Mouse (Mus musculus): ENCODE results near the gene Pfn3. TPM values are rescaled to one million over a fixed set of nuclear protein-coding genes. Genes with fewer than 3 reads are reported as not detected.

Gene Pfn3
- total RNA-seq, 2 experiments from 2014 or later: not detected

DNA sequence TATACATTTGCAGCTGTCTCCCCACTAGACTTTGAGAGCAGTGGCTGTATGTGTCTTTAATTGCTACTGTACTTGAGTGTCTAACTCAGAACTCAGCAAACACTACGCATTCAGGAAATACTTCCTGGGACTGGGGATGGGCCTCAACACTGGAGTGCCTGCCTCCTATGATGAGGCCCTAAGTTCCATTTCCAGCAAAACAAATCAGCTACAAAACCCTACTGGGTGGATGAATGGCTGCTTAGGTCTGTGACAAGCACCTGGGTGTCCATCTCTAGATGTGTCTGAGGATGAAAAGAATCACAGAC lies 15.0 kb downstream of the Pfn3 start:
- no peak for ATAC-seq (ENCODE audit: poor library complexity, severe bottlenecking)

DNA sequence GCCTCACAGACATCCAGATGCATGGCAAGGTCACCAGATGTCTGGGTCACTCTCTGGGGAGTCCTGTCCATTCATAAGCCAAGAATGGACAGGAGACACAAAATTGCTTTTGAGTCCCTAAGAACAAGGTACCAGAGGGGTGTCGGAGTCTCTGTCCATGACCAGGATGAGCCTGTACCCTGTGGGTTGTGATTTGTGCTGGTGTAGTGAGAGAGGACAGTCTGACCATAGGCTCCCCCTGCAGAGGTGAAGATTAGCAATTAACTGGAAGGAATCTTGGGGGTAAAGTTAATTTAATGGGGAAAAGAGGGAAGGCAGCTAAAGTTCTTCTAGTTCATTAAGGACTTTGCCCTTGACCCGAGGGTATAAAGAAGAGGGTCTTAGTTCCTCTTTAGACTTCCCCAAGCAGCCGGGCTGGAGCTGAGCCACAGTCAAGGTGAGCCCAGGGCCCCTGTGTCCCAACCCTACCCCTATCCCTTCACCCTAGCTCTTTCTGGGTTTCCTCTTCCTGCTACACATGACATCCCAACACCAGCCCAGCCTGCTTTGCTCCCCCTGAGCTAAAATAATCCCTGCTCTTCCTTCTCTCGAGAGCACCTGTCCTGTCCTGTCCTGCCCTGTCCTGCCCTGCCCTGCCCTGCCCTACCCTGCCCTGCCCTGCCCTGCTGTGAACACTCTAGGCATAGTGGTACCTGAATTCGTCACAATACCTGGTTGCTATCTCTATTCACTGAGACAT lies 15.6 kb downstream of the Pfn3 start:
- no peak for ATAC-seq (ENCODE audit: poor library complexity, severe bottlenecking)

DNA sequence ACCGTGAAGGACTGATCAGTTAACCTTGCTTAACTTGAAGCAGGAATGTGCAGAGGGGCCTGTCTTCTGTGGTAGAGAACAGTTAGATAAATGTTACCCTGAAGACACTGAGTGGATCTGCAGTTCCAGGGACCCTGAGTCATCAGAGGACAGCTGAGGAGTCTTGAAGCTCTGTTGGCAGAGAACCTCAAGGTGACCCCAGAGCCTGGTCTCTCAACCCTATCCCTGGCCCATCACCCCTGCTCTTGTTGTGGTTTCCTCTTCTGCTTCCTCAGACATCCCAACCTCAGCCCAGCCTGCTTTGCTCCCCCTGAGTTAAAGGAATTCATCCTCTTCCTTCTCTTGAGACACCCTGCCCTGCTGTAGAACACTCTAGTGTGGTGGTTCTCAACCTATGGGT lies 16.9 kb downstream of the Pfn3 start, which contains the start of gene Slc34a1:
Gene Slc34a1, plus strand, starts transcription at position 100 of the 400 bp plus-strand sequence.
- ATAC-seq (ENCODE audit: poor library complexity, severe bottlenecking): no peak

DNA sequence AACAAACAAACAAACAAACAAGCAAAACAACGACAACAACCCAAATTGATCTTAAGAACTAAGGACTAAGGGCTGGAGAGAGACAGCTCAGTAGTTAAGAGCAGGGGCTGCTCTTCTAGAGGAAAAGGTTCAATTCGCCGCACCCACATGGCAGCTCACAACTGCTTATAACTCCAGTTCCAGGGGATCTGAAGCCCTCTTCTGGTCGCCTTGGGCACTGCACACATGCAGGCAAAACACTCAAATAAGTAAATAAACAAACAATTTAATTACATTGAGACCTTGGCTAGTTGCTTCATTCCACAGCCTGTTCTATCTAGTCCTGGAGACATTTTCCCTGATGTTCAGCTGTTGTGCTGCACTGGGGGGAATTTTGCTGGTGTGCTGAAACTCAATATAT lies 22.1 kb downstream of the Pfn3 start:
- 0 out of 2 replicates have a peak, but pooled peaks have one; percentile 35 for ATAC-seq (ENCODE audit: poor library complexity, severe bottlenecking)

DNA sequence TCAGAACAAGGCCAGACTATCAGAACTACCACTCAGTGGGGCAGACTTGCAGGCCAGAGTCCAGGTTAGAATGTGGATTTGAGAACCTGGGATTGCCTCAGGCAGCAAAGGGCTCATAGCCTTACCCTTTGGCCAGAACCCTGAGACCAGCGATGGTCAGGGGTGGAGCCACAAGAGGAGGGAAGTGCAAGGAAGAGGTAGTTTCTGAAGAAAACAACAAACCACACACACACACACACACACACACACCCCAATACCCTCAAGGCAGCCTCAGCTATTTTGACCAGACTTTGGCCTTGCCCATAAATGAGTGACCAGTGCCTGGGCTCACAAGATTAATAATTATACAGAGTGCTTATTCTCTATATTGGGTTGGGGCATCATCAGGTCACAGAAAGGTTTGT lies 23.4 kb downstream of the Pfn3 start:
- peak; percentile 49; the same call in 1 of the 2 replicates for ATAC-seq (ENCODE audit: poor library complexity, severe bottlenecking)

DNA sequence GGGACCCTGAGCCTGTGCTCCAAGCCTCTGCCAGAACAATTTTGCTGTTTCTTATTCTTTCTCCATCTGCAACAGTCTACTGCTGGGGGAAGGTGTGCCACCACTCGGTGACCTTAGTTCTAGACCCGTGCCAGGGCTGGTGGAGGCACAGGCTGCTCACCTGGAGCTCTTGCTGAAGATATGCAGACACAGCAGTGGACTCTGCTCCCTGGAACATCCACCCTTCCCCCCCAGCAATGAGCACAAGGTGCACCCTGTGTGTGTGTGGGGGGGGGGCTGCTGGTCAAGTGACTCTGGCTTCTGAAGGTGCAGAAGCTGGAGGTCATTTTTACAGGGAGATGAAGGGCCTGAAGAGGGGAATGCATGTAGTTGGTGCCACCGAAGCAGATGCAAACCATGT lies 24.4 kb downstream of the Pfn3 start:
- no peak for ATAC-seq (ENCODE audit: poor library complexity, severe bottlenecking)

DNA sequence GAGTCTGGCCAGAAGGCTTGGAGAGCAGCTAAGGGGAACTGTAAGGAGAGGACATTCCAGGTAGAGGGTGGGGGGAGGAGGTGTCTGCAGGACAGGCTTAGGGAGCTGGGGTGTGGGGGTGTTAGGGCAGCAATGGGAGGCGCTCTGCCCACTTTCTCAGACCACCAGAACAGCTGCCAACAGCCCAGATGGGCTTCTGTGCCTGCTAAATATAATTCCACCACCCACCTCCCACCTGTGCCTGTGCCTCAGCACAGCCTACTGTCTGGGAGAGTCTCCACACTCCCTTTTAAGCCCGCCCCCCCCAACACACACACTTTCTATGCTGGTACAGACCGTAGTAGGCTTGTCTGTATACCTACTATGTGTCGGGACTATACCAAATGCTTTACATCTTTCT lies 33.2 kb downstream of the Pfn3 start:
- no peak for ATAC-seq (ENCODE audit: poor library complexity, severe bottlenecking)

DNA sequence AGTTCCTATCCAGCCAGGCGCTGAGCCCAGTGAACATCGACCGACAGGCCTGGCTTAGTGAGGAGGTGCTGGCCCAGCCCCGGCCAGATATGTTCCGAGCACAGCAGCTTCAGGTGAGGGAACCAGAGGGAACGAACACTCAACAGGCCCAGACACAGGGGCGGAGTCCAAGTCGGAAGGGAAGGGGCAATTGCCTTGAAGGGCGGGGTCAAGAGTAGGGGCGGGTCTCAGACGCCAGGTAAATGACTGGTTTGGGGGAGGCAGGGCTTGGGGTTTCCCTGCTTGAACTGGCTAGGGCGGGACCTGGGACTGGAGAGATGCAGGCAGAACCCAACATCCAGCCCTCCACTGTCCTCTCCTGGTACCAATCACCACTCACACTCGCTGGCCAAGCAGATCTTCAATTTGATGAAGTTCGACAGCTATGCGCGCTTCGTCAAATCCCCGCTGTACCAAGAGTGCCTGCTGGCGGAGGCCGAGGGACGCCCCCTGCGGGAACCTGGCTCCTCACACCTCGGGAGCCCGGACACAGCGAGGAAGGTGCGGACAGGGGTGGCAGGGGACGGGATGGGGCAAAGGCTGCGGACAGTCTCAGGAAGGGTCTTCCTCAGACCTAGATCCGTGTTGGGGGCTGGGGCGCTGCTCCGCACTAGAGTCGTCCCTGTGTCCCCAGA lies 36.0 kb downstream of the Pfn3 start:
- no peak for ATAC-seq (ENCODE audit: poor library complexity, severe bottlenecking)

DNA sequence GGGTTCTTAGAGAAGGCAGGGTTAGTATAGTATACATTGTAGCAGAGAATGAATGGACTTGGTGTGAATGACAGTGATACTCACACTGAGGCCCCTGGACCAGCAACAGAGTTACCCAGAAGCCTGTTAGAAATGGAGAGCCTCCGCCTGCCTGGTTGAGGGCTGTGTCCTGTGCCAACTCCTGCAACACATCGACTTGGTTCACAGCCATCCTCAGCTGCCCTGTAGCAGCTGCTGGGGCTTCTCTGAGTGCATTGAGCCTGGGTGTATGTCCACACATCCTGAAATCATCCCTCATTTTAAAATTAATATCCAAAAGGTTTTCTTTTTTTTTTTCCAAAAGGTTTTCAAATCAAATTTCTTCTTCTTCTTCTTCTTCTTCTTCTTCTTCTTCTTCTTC lies 39.2 kb downstream of the Pfn3 start:
- no peak for ATAC-seq (ENCODE audit: poor library complexity, severe bottlenecking)

DNA sequence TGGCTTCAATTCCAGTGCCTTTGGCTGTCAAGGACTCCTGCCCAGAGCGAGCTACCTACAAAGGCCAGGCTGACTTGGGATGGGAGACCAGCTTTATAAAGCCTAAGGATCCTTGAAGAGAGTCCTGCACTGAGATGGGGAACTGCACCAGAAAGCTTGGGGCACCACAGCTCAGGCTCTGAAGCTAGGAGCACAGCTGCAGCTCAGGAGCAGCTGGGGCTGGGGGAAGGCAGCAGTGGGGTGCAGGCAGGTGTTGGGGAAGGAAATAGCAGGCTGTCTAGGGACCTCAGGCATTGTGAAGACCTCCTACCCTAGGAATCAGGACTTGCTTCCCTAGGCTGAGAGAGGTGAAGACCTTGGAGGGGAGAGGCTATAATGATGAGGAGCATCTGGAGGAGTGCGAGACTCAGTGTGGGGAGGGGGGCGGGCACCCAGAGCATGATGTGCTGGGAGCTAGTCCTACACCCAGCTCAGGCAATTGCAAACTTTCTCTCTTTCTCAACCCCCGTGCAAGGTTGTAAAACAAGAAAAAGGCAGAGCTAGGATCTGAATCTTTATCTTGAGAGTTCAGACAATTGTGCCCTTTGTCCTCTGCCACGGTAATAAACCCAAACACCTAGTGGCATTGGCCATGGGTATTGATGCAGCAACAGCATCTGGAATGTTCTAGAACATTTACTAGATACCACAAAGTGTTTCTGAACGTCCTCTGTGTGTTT lies 40.7 kb downstream of the Pfn3 start:
- no peak for ATAC-seq (ENCODE audit: poor library complexity, severe bottlenecking)

DNA sequence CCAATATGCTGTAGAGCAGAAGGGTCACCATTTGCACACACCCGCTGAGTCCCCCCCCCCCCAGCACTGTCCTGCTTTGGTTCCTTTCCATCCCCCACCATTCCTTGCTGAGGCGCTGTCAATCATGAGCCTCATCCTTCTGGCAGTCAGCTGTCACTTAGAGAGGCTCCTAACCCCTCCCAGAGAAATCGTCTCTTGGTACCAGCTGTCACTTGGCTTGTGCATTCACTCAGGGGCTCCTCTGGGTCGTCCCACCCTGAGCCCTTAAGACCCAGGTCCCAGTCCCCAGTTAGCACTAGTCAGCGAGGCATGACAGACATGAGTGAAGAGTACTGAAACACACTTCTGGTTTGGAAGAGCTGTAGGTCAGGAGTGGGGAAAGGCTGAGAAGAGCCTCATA lies 43.3 kb downstream of the Pfn3 start:
- no peak for ATAC-seq (ENCODE audit: poor library complexity, severe bottlenecking)

DNA sequence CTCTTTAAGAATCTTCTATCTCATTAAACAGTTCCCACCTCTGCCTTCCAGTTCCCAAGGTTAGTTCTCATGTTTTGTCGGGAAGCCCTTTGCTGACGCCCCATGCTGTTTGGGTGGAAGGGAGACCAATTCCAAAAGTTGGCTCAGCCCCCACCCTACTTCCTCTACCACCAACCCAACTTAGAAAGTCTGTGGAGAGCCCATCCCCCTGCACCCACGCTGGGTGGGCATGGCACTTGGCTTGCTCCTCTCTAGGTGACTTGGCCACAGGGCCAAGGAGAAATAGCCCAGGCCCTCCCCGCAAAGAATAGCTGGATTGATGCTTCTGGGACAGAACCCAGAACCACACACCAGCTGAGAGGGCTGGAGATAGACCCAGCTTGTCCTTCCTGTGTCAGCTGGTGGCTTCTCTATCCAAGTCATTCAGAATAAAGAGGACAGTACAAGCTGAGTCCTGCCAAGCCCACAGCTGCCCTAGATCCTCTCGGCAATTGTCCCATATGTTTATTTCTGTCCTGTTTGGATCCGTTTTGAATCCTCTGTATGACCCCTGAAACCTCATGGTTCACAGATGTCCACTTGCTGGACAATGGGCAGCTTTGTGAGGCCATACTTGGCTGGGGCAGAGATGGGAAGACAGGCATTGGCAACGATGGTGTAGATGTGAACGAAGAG lies 43.9 kb downstream of the Pfn3 start:
- no peak for ATAC-seq (ENCODE audit: poor library complexity, severe bottlenecking)

DNA sequence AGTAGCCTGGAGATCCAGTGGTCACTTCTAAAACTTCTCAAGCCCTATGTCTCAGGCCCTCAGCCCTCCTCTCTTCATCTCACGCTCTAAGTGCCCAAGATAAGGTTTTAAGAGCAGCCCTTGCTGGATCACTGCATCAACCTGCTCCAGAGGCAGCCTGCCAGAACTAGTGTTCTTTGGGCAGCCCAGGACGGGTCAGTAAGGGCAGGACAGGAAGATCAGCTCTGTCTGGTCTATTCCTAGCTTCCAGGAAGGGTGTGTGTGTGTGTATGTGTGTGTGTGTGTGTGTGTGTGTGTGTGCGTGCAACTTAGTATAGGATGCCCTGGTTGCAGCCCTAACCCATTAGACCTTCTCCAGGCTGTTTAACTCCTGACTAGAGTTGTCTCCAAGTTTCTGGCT lies 44.8 kb downstream of the Pfn3 start:
- ATAC-seq (ENCODE audit: poor library complexity, severe bottlenecking): no peak

DNA sequence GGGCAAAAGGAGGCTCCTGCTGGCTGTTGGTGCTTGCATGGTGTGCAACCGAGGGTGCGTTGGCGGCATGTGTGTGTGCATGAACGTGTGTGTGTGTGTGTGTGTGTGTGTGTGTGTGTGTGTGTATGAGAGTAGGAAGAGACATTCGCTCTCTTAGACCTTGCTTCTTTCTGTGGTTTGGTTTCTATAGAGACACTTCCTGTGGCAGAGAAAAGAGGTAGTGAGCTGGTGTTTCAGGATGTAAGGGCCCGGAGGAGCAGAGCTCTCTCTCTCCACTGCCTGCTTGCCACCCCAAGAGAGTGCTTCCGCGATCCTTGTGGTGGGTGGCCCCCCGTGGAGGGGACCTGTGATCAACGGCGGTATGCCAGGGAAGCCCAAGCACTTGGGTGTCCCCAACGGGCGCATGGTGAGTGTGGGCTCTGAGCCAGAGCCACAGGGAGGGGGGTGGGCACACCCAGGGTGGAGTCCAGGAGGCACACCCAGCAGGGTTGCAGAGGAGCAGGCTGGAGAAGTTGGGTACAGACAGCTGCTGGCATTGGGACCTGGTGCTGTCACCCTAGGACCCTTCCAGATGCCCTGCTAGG lies 45.4 kb downstream of the Pfn3 start, which contains the start of gene Rgs14:
Gene Rgs14, plus strand, starts transcription at position 202 of the 584 bp plus-strand sequence.
- ATAC-seq (ENCODE audit: poor library complexity, severe bottlenecking): peak; percentile 87

DNA sequence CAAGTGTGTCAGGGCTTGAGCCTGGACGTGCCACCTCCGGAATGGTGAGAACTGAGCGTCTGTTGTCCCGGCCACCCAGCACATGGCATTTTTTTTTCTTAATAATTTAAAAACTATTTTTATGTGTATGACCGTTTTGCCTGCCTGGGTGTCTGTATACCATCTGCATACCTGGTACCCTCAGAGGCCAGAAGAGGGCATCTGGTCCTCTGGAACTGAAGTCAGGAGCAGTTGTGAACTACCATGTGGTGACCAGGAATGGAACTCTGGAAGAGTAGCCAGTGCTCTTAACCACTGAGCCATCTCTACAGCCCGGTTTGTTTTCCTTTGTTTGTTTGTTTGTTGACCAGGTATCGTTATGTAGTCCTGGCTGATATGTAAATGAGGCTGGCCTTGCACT lies 46.6 kb downstream of the Pfn3 start:
- ATAC-seq (ENCODE audit: poor library complexity, severe bottlenecking): no peak

Other genes with a start within 250 kb of the Pfn3 start
- gene Nsd1, start 205.4 kb downstream of the Pfn3 start, total RNA-seq (2015): 68.2 TPM in 2 replicates
- 71.6 and 83.6 TPM in 2 replicates for gene Nsd1, start 205.4 kb downstream of the Pfn3 start, total RNA-seq (2017)
- 455 and 498 TPM in 2 replicates for gene Prelid1, start 94.7 kb downstream of the Pfn3 start, total RNA-seq (2015)
- gene Prelid1, start 94.7 kb downstream of the Pfn3 start, total RNA-seq (2017): 146 and 163 TPM in 2 replicates
- gene Rab24, start 93.3 kb downstream of the Pfn3 start, total RNA-seq (2015): 228 and 247 TPM in 2 replicates
- gene Rab24, start 93.3 kb downstream of the Pfn3 start, total RNA-seq (2017): 47.0 and 54.4 TPM in 2 replicates
- gene Mxd3, start 85.4 kb downstream of the Pfn3 start, total RNA-seq (2015): 33.1 and 36.5 TPM in 2 replicates
- gene Mxd3, start 85.4 kb downstream of the Pfn3 start, total RNA-seq (2017): 31.4 and 36.1 TPM in 2 replicates
- 73.6 and 74.9 TPM in 2 replicates for gene Lman2, start 52.4 kb downstream of the Pfn3 start, total RNA-seq (2015)
- 91.4 and 96.4 TPM in 2 replicates for gene Lman2, start 52.4 kb downstream of the Pfn3 start, total RNA-seq (2017)
- gene Rgs14, start 45.5 kb downstream of the Pfn3 start, total RNA-seq (2015): 55.3 and 56.5 TPM in 2 replicates
- 68.1 and 75.0 TPM in 2 replicates for gene Rgs14, start 45.5 kb downstream of the Pfn3 start, total RNA-seq (2017)
- 0.39 and 0.58 TPM in 2 replicates for gene Slc34a1, start 17.0 kb downstream of the Pfn3 start, total RNA-seq (2015)
- gene Slc34a1, start 17.0 kb downstream of the Pfn3 start, total RNA-seq (2017): 0.44 and 2.0 TPM in 2 replicates
- 0.13 and 0.21 TPM in 2 replicates for gene F12, start 11.6 kb upstream of the Pfn3 start, total RNA-seq (2015)
- gene F12, start 11.6 kb upstream of the Pfn3 start, total RNA-seq (2017): not detected in 2 replicates
- 87.3 and 89.9 TPM in 2 replicates for gene Grk6, start 29.8 kb upstream of the Pfn3 start, total RNA-seq (2015)
- 144 and 155 TPM in 2 replicates for gene Grk6, start 29.8 kb upstream of the Pfn3 start, total RNA-seq (2017)
- gene Prr7, start 49.0 kb upstream of the Pfn3 start, total RNA-seq (2015): 1.1 and 1.2 TPM in 2 replicates
- gene Prr7, start 49.0 kb upstream of the Pfn3 start, total RNA-seq (2017): 1.4 and 1.8 TPM in 2 replicates
- 0.18 TPM in 1 of 2 replicates, not detected in the other for gene Dbn1, start 72.9 kb upstream of the Pfn3 start, total RNA-seq (2015)
- gene Dbn1, start 72.9 kb upstream of the Pfn3 start, total RNA-seq (2017): 0.57 and 2.9 TPM in 2 replicates
- 23.8 and 25.9 TPM in 2 replicates for gene Pdlim7, start 98.4 kb upstream of the Pfn3 start, total RNA-seq (2015)
- gene Pdlim7, start 98.4 kb upstream of the Pfn3 start, total RNA-seq (2017): 9.4 and 12.4 TPM in 2 replicates
- gene Dok3, start 114.1 kb upstream of the Pfn3 start, total RNA-seq (2015): 73.6 and 80.6 TPM in 2 replicates
- 81.2 and 88.6 TPM in 2 replicates for gene Dok3, start 114.1 kb upstream of the Pfn3 start, total RNA-seq (2017)
- 16.2 and 20.9 TPM in 2 replicates for gene Ddx41, start 121.4 kb upstream of the Pfn3 start, total RNA-seq (2015)
- gene Ddx41, start 121.4 kb upstream of the Pfn3 start, total RNA-seq (2017): 41.4 and 56.6 TPM in 2 replicates
- 29.7 and 35.4 TPM in 2 replicates for gene Fam193b, start 155.9 kb upstream of the Pfn3 start, total RNA-seq (2015)
- 19.1 and 26.4 TPM in 2 replicates for gene Fam193b, start 155.9 kb upstream of the Pfn3 start, total RNA-seq (2017)
- gene Tmed9, start 158.5 kb upstream of the Pfn3 start, total RNA-seq (2015): 44.1 and 54.7 TPM in 2 replicates
- 87.7 and 100 TPM in 2 replicates for gene Tmed9, start 158.5 kb upstream of the Pfn3 start, total RNA-seq (2017)
- 10.4 TPM in 2 replicates for gene B4galt7, start 184.7 kb upstream of the Pfn3 start, total RNA-seq (2015)
- 11.3 and 11.8 TPM in 2 replicates for gene B4galt7, start 184.7 kb upstream of the Pfn3 start, total RNA-seq (2017)
- 30.5 and 30.6 TPM in 2 replicates for gene Caml, start 207.8 kb upstream of the Pfn3 start, total RNA-seq (2015)
- 25.9 and 36.6 TPM in 2 replicates for gene Caml, start 207.8 kb upstream of the Pfn3 start, total RNA-seq (2017)
- gene Ddx46, start 219.8 kb upstream of the Pfn3 start, total RNA-seq (2015): 44.2 and 49.5 TPM in 2 replicates
- gene Ddx46, start 219.8 kb upstream of the Pfn3 start, total RNA-seq (2017): 58.1 and 60.1 TPM in 2 replicates